Mouse (Mus musculus) frontal cortex, postnatal 10 days (tissue): ENCODE measurements around the gene Gucy2g.
"Not testable (repeated sequence)": the region's sequence is repeated elsewhere in the genome, so short reads cannot be mapped to it uniquely, and the experiment has no call there.

ENCODE experiments used
- DNase-seq, 2 experiments: peaks; one replicate each; pipeline ENCODE4 v3.0.0; 2022; ENCODE audit warnings: low spot score in 2 of 2, mixed read lengths in 1 of 2

Gucy2g gene

DNA sequence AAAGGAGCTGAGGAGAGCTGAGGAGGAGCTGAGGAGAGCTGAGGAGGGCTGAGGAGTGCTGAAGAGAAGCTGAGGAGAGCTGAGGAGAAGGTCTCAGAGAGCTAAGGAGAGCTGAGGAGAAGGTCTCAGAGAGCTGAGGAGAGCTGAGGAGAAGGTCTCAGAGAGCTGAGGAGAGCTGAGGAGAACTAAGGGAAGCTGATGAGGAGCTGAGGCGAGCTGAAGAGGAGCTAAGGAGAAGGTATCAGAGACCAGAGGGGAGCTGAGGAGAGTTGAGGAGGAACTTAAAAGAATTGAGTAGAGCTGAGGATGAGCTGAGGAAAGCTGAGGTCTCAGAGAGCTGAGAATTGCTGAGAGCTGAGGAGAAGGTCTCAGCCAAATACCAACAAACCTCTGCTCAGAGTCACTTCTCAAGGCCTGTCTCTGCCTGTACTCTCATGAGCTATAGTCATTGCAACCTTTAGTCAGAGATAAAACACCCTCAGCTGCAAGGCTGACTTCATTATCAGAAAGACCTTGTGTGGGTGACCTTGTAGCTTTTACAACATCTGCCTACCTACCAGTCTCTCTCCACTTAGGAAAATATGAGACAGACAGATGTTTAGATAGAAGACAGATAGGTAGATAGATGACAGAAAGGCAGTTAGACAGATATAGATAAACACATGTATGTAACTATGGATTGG lies 75.7 kb downstream of the Gucy2g start:
- DNase-seq = no peak

DNA sequence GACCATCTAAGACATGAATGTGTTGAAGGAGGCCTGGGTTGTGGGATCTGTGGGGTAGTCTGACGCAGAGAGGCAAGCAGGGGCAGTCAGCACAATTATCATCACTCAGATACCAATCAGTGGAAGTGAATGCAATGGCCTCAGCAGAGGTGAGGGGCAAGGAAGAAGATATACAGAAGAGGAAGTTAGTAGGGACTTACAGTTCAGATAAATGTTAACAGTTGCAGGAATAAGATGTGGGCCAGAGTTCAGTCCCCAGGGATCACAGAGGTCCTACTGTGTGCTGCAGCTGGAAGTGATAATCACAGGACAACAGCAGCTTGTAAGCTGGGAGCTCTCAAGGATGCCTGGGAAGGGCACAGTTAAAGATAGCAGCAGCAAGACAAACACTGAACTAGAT lies 76.9 kb downstream of the Gucy2g start:
- no peak for DNase-seq

DNA sequence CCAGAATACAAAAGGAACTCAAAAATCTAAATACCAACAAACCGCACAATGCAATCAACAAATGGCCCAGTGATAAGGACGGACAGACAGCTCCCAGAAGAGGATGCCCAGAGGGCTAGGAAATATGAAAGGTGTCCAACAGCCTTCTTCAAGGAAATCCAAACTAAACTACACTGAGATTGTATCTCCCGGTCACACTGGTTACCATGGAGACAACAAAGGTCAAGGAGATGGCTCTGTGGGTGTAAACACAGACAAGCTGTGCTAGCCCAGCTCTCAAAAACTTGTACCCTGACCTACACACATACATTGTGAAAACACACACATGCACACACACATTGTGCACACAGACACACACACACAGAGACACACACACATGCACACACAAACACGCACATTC lies 78.8 kb downstream of the Gucy2g start:
- DNase-seq = no peak

DNA sequence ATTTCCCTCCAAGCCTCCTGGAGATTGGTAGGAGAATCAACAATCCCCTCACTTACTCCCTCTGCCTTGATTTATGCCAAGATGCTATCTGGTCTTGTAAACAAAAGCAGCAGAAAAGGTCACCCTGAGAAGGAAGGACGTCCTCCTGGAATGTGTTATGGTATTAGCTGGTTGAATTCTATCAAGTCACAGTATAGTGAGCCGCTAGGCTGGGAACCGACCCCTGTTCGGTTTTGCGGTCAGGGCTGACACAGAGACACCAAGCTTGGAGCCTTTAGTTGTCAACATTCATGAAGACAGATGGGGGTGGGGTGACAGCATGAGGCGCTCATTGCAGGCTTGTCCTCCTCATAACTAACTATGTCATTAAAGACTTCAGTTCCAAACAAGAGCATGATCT lies 81.2 kb downstream of the Gucy2g start:
- no peak for DNase-seq

DNA sequence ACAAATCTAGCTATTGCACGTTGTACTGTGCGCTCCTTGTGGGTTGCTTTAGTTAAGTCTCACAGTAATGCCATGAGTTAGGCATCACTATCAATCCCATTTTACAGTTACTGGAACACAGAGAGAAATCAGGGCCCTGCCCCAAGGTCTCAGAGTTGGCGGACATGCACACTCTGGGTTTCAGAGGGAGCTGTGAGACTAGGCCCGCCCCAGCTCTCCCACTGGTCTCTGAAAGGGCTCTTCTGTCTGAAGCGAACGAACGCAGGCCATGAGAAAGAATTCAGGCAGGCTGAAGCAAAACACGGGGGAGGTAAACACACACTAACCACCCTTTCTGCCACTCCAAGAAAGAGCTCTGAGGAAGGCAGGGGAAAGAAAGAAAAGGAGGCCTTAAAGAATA lies 82.4 kb downstream of the Gucy2g start:
- DNase-seq = no peak

DNA sequence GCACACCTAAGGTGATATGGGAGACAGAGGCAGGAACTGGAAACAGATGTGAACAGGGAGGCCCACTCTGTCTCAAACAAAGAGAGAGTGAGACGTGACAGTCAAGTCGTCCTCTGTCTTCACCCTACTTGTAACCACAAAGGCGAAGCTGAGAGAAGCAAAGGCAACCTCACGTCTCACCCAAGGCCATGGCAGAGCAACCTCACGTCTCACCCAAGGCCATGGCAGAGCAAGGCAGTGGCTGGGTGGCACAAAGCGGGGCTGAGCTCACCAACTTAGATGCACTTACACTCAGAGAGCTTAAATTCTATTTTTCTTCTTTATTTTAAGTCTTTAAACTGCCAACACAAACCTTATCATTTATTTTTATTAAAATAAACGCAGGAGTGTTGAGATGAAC lies 84.0 kb downstream of the Gucy2g start:
- no peak for DNase-seq

DNA sequence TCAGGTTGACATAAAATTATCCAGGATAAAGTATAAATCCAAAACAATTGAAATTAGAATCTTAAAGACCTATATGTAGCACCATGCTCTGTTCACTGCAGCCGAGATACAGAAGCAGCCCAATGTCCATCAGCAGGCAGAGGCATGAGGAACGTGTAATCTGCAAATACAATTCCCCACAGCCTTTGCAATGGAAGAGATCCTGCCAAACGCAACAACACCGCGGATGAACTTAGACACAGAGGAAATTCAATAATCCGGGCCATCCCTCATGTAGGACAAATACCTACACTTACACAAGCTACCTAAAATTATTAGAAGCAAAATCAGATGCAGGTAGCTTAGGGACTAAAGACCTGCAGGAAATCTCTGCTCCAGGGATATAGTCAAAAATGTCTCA lies 88.1 kb downstream of the Gucy2g start:
- DNase-seq = no peak

DNA sequence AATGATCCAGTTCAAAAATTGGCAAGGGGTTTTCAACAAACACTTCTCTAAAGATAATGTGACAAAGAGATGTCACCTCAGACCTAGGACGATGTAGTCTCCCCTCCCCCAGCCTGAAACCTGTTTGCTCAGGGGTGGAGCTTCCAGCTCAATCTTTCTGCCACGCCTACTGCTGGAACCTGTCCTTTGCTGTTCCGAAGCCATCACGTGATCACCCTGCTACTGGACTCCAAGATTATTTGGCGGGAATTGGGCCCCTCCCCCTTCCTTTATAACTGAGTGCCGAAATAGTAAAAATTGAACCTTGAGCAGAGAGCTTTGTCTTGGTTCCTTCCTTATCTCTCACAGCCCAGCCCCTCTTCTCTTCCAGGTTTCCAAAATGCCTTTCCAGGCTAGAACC lies 88.8 kb downstream of the Gucy2g start:
- not testable (repeated sequence) for DNase-seq

DNA sequence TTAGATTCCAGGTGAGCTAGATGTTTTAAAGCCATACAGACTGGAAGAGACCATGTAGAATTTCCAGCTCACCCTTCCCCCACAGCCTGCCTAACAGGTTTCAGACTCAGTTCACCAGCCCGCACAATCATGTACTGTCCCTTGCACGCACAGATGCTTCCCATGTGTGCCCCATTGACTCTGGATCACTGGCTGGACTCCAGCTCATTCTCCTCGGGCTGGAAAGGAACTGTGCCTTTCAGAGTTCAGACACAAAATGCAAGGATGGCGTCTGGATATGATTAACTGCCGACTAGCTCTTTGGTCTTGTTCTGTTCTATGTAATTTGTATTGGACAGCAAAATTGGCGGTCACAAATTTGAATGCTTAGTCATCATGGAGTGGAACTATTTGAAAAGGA lies 91.4 kb downstream of the Gucy2g start:
- DNase-seq = no peak

DNA sequence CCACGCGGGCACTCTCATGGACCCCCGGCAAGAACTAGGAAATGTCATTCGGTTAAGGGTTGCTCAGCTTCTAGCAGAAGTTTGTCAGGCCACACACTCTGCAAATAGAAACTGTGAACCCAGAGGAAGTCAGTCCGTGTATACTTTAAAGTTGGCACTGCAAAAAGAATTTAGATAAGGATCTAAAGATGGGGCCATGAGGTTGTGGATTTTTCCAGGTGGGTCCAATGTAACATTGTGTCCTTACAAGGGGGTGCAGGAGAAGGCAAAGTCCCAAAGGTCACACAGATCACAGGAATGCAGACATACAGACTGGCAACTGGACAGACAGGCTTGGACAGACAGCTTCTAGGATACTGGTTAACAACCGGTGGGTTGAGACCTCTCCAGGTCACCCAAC lies 92.9 kb downstream of the Gucy2g start:
- DNase-seq = no peak
